Mouse (Mus musculus) liver, embryonic 18 days (tissue): ENCODE data around the gene Crmp1. TPM values are rescaled to one million over a fixed set of nuclear protein-coding genes. Genes with fewer than 3 reads are reported as not detected.

ENCODE experiments used
- polyA plus RNA-seq: library from polyadenylated mRNA; depleted of rRNA; stranded (reverse); fragments of >200 nt; gene quantifications from 2 replicates; pipeline ENCODE4 v1.2.3, GENCODE M21; 2012; rRNA removed

Crmp1 gene
- 0.15 and 0.17 TPM in 2 replicates for polyA plus RNA-seq

GRCm38 (mm10) chr5:37241651-37242151, at the start of gene Crmp1:
Crmp1 (plus strand) TSS chr5:37241940.

GRCm38 (mm10) chr5:37336485-37337105, 94.9 kb downstream of the Crmp1 start, which contains the start of gene Evc:
Evc (minus strand) TSS chr5:37336894.

GRCm38 (mm10) chr5:37338288-37338687, 96.5 kb downstream of the Crmp1 start, which contains the start of gene Evc2:
Evc2 (plus strand) TSS chr5:37338499.

Other genes with a start within 250 kb of the Crmp1 start
- 0.01 and 0.02 TPM in 2 replicates for gene Gm1043, start 156.6 kb upstream of the Crmp1 start, polyA plus RNA-seq
- gene Evc, start 95.0 kb downstream of the Crmp1 start, polyA plus RNA-seq: 1.3 and 1.9 TPM in 2 replicates
- 2.0 and 2.2 TPM in 2 replicates for gene Evc2, start 96.6 kb downstream of the Crmp1 start, polyA plus RNA-seq